Mouse (Mus musculus) E14TG2a.4 (cell line): ENCODE results near the gene Nipsnap2.
A peak's percentile ranks its signal among the peaks of the same experiment; 100 is the strongest.
"Not testable (repeated sequence)": the region's sequence is repeated elsewhere in the genome, so short reads cannot be mapped to it uniquely, and the experiment has no call there.

ENCODE experiments used
- H3K27me3 ChIP-seq: 2 replicates; pipeline ENCODE4 v1.6.1; 2014; ENCODE audit warnings: low read length, control low read depth; ENCODE audit not compliant: insufficient read depth
- H3K36me3 ChIP-seq: 2 replicates; pipeline ENCODE4 v1.6.1; 2014; ENCODE audit warnings: low read length, control low read depth; ENCODE audit not compliant: insufficient read depth
- H3K4me1 ChIP-seq: replicated peaks from 2 replicates; pipeline ENCODE4 v1.6.1; 2014; ENCODE audit warnings: low read depth, low read length, control low read depth
- H3K4me3 ChIP-seq: replicated peaks from 2 replicates; pipeline ENCODE4 v1.5.1; 2014; ENCODE audit warnings: mild to moderate bottlenecking, low read length
- H3K9me3 ChIP-seq: 2 replicates; pipeline ENCODE4 v1.6.1; 2014; ENCODE audit warnings: low read length, control low read depth
- NANOG ChIP-seq: IDR thresholded peaks from 2 replicates; pipeline ENCODE4 v1.6.1; 2014; ENCODE audit warnings: borderline replicate concordance, low read length, mixed read lengths
- POU5F1 ChIP-seq: IDR thresholded peaks from 2 replicates; pipeline ENCODE4 v1.6.1; 2014; ENCODE audit warnings: low read length, borderline replicate concordance

The Nipsnap2 gene

DNA sequence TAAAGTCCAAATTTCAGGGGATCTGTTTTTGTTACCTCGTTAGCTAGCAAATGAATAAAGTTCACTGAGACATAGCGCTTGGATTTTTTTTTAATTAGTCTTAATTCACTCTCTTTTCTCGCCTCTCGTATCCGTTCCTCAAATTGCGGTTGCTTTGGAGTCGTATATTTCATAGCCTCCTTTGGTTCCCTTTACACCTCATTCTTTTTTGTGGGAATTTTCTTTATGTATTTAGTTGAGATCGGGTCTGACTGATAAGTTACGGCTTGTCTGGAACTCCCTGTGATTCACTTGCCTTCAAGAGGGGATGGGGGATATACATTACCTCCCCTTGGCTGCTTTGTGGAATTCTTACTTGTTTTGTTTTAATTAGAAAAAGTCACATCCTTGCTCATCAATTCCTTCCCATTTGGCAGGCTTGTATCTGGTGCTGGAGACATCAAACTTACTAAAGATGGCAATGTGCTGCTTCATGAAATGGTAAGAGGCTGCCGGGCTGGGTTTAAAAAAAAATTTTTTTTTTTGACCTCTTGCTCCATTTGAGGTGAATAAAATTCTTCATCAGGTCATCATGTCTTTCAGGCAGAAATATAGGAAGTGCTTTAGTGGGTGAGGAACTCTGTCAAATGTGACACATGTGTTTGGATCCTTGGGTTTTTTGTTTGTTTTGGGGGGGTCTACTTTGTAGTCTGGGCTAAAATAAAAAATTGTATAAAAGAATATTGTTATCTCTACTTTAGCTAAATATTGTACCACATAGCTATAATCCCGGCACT lies 63.1 kb downstream of the Nipsnap2 start:
- Histone ChIP-seq H3K4me3 (peak overlapping the region; percentile 95), H3K4me1 (peaks cover 45% of the 10 kb centered on the region), H3K9me3 (no peaks in the 10 kb centered on the region), H3K27me3 (no peaks in the 10 kb centered on the region), H3K36me3 (peaks cover 49% of the 10 kb centered on the region)
- TF ChIP-seq NANOG: no peak
- TF ChIP-seq POU5F1: no peak

DNA sequence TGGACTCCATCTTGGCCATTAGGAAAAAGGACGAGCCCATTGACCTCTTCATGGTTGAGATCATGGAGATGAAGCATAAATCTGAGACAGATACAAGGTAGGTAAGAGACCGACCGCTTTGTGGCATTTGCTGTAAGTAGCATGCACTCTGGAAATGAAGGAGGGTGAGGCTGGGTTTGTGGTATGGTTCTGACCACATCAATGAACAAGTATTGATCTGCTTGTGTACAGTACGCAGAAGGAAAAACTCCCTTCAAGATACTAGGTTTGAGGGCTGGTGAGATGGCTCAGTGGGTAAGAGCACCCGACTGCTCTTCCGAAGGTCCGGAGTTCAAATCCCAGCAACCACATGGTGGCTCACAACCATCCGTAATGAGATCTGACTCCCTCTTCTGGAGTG lies 65.7 kb downstream of the Nipsnap2 start:
- not testable (repeated sequence) for H3K9me3 ChIP-seq, H3K4me3 ChIP-seq, H3K27me3 ChIP-seq
- Histone ChIP-seq H3K36me3 (peaks cover 65% of the 10 kb centered on the region), H3K4me1 (peaks cover 59% of the 10 kb centered on the region)
